Mouse (Mus musculus): Measurements from ENCODE around the gene Hist1h4b. TPM values are rescaled to one million over a fixed set of nuclear protein-coding genes. Genes with fewer than 3 reads are reported as not detected.

Gene Hist1h4b
- polyA plus RNA-seq, 1 experiment from 2014 or later: not detected

Small RNAs within 50 kb of the gene (microRNA-seq; reads per million reads assigned to microRNA genes)
- gene Gm44314 (not detected), gene Gm44484 (not detected)

Other genes with a start within 250 kb of the Hist1h4b start
- 2.9 and 4.6 TPM in 2 replicates for gene Hist1h4h, start 226.0 kb upstream of the Hist1h4b start, polyA plus RNA-seq (2015; fragmentation: Nextera tagmentation; extraction: Ambion mirVana)
- gene Hist1h2af, start 223.1 kb upstream of the Hist1h4b start, polyA plus RNA-seq (2015; fragmentation: Nextera tagmentation; extraction: Ambion mirVana): not detected in 2 replicates
- 1.5 and 3.2 TPM in 2 replicates for gene Hist1h3g, start 221.6 kb upstream of the Hist1h4b start, polyA plus RNA-seq (2015; fragmentation: Nextera tagmentation; extraction: Ambion mirVana)
- 0.23 and 0.47 TPM in 2 replicates for gene Hist1h2bh, start 213.6 kb upstream of the Hist1h4b start, polyA plus RNA-seq (2015; fragmentation: Nextera tagmentation; extraction: Ambion mirVana)
- 0.30 and 0.61 TPM in 2 replicates for gene Hist1h3f, start 213.0 kb upstream of the Hist1h4b start, polyA plus RNA-seq (2015; fragmentation: Nextera tagmentation; extraction: Ambion mirVana)
- gene Hist1h4f, start 205.4 kb upstream of the Hist1h4b start, polyA plus RNA-seq (2015; fragmentation: Nextera tagmentation; extraction: Ambion mirVana): not detected in 2 replicates
- gene Hist1h1d, start 203.8 kb upstream of the Hist1h4b start, polyA plus RNA-seq (2015; fragmentation: Nextera tagmentation; extraction: Ambion mirVana): 0.15 and 0.22 TPM in 2 replicates
- 2.0 and 3.4 TPM in 2 replicates for gene Hist1h3e, start 194.6 kb upstream of the Hist1h4b start, polyA plus RNA-seq (2015; fragmentation: Nextera tagmentation; extraction: Ambion mirVana)
- 33.0 and 46.2 TPM in 2 replicates for gene Hist1h2ae, start 185.8 kb upstream of the Hist1h4b start, polyA plus RNA-seq (2015; fragmentation: Nextera tagmentation; extraction: Ambion mirVana)
- gene Hist1h2bg, start 185.6 kb upstream of the Hist1h4b start, polyA plus RNA-seq (2015; fragmentation: Nextera tagmentation; extraction: Ambion mirVana): 2.1 and 6.2 TPM in 2 replicates
- 2.1 and 2.6 TPM in 2 replicates for gene Hist1h2bf, start 182.8 kb upstream of the Hist1h4b start, polyA plus RNA-seq (2015; fragmentation: Nextera tagmentation; extraction: Ambion mirVana)
- 1.2 and 3.4 TPM in 2 replicates for gene Hist1h2ad, start 182.6 kb upstream of the Hist1h4b start, polyA plus RNA-seq (2015; fragmentation: Nextera tagmentation; extraction: Ambion mirVana)
- gene Hist1h3d, start 181.2 kb upstream of the Hist1h4b start, polyA plus RNA-seq (2015; fragmentation: Nextera tagmentation; extraction: Ambion mirVana): 2.2 and 2.8 TPM in 2 replicates
- gene Hist1h4d, start 175.4 kb upstream of the Hist1h4b start, polyA plus RNA-seq (2015; fragmentation: Nextera tagmentation; extraction: Ambion mirVana): 51.0 and 59.0 TPM in 2 replicates
- gene Hist1h2be, start 135.9 kb upstream of the Hist1h4b start, polyA plus RNA-seq (2015; fragmentation: Nextera tagmentation; extraction: Ambion mirVana): 2.0 and 2.6 TPM in 2 replicates
- gene Hist1h1e, start 134.5 kb upstream of the Hist1h4b start, polyA plus RNA-seq (2015; fragmentation: Nextera tagmentation; extraction: Ambion mirVana): 7.0 and 9.9 TPM in 2 replicates
- gene Hist1h2ac, start 73.1 kb upstream of the Hist1h4b start, polyA plus RNA-seq (2015; fragmentation: Nextera tagmentation; extraction: Ambion mirVana): 0.80 and 0.83 TPM in 2 replicates
- gene Hist1h2bc, start 72.8 kb upstream of the Hist1h4b start, polyA plus RNA-seq (2015; fragmentation: Nextera tagmentation; extraction: Ambion mirVana): 27.2 and 35.5 TPM in 2 replicates
- gene Hist1h1t, start 61.2 kb upstream of the Hist1h4b start, polyA plus RNA-seq (2015; fragmentation: Nextera tagmentation; extraction: Ambion mirVana): not detected in 2 replicates
- gene Hist1h4c, start 58.6 kb upstream of the Hist1h4b start, polyA plus RNA-seq (2015; fragmentation: Nextera tagmentation; extraction: Ambion mirVana): 2.1 and 2.2 TPM in 2 replicates
- gene Hfe, start 46.2 kb upstream of the Hist1h4b start, polyA plus RNA-seq (2015; fragmentation: Nextera tagmentation; extraction: Ambion mirVana): 2.1 and 3.3 TPM in 2 replicates
- 16.7 and 22.7 TPM in 2 replicates for gene Hist1h1c, start 18.2 kb upstream of the Hist1h4b start, polyA plus RNA-seq (2015; fragmentation: Nextera tagmentation; extraction: Ambion mirVana)
- gene Hist1h3c, start 11.4 kb upstream of the Hist1h4b start, polyA plus RNA-seq (2015; fragmentation: Nextera tagmentation; extraction: Ambion mirVana): 1.6 and 2.0 TPM in 2 replicates
- 0.86 and 0.95 TPM in 2 replicates for gene Hist1h2bb, start 10.3 kb upstream of the Hist1h4b start, polyA plus RNA-seq (2015; fragmentation: Nextera tagmentation; extraction: Ambion mirVana)
- 14.5 and 16.2 TPM in 2 replicates for gene Hist1h2ab, start 5.9 kb upstream of the Hist1h4b start, polyA plus RNA-seq (2015; fragmentation: Nextera tagmentation; extraction: Ambion mirVana)
- gene Hist1h3b, start 4.7 kb upstream of the Hist1h4b start, polyA plus RNA-seq (2015; fragmentation: Nextera tagmentation; extraction: Ambion mirVana): 4.9 and 6.7 TPM in 2 replicates
- gene Hist1h4a, start 4.2 kb downstream of the Hist1h4b start, polyA plus RNA-seq (2015; fragmentation: Nextera tagmentation; extraction: Ambion mirVana): not detected in 2 replicates
- gene Hist1h3a, start 5.4 kb downstream of the Hist1h4b start, polyA plus RNA-seq (2015; fragmentation: Nextera tagmentation; extraction: Ambion mirVana): 1.5 and 1.9 TPM in 2 replicates
- gene Hist1h1a, start 6.7 kb downstream of the Hist1h4b start, polyA plus RNA-seq (2015; fragmentation: Nextera tagmentation; extraction: Ambion mirVana): 0.70 and 1.0 TPM in 2 replicates
- not detected in 2 replicates for gene Trim38, start 12.9 kb downstream of the Hist1h4b start, polyA plus RNA-seq (2015; fragmentation: Nextera tagmentation; extraction: Ambion mirVana)
- not detected in 2 replicates for gene Slc17a2, start 50.0 kb downstream of the Hist1h4b start, polyA plus RNA-seq (2015; fragmentation: Nextera tagmentation; extraction: Ambion mirVana)
- gene Slc17a3, start 82.4 kb downstream of the Hist1h4b start, polyA plus RNA-seq (2015; fragmentation: Nextera tagmentation; extraction: Ambion mirVana): not detected in 2 replicates
- gene Slc17a1, start 110.7 kb downstream of the Hist1h4b start, polyA plus RNA-seq (2015; fragmentation: Nextera tagmentation; extraction: Ambion mirVana): not detected in 2 replicates
- gene Slc17a4, start 158.0 kb downstream of the Hist1h4b start, polyA plus RNA-seq (2015; fragmentation: Nextera tagmentation; extraction: Ambion mirVana): not detected in 2 replicates
- gene Hist1h2ba, start 177.1 kb downstream of the Hist1h4b start, polyA plus RNA-seq (2015; fragmentation: Nextera tagmentation; extraction: Ambion mirVana): not detected in 2 replicates
- not detected in 2 replicates for gene Hist1h2aa, start 177.4 kb downstream of the Hist1h4b start, polyA plus RNA-seq (2015; fragmentation: Nextera tagmentation; extraction: Ambion mirVana)
- 1.9 and 3.7 TPM in 2 replicates for gene Scgn, start 234.2 kb downstream of the Hist1h4b start, polyA plus RNA-seq (2015; fragmentation: Nextera tagmentation; extraction: Ambion mirVana)

Measured in forebrain, embryonic 16.5 days (tissue).